Mouse (Mus musculus): Measurements from ENCODE around the gene Tmem179b. TPM values are rescaled to one million over a fixed set of nuclear protein-coding genes. Genes with fewer than 3 reads are reported as not detected.

The Tmem179b gene
- polyA plus RNA-seq, 1 experiment from 2014 or later = 69.7 TPM

DNA sequence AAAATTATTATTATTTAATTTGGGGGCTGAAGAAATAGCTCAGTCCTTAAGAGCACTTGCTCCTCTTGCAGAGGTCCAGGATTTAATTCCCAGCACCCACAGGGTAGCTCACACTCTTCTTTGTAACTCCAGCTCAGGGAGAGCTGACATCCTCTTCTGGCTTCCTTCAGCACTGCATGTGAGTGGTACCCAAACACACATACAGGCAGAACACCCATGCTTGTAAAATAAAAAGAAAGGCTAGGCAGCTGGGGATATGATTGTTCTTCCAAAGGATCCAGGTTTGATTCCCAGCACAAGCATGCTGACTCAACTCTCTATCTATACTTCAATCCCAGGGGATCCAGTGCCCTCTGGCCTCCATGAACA lies 24.7 kb upstream of the Tmem179b start:
- no peak for ATAC-seq (ENCODE audit: insufficient number of reproducible peaks, insufficient read depth, low FRiP score, low read depth)
- Histone ChIP-seq H3K9ac (ENCODE audit: low read length) (peak overlapping the region; percentile 70), H3K27me3 (ENCODE audit: control insufficient read depth, insufficient read depth, low read length) (no peaks in the 10 kb centered on the region), H3K27ac (replicated peaks in 1 of 2; ENCODE audit: control insufficient read depth in 1 of 2, insufficient read depth in 1 of 2, low read depth in 2 of 2, low read length in 2 of 2) (no peak overlapping the region), H3K36me3 (ENCODE audit: control insufficient read depth, insufficient read depth, low read length) (peaks cover 30% of the 10 kb centered on the region), H3K4me1 (ENCODE audit: control insufficient read depth in 2 of 2, insufficient read depth in 2 of 2, low read length in 2 of 2) (peaks cover 8 to 12% of the 10 kb centered on the region in 2 experiments), H3K4me3 (ENCODE audit: control insufficient read depth in 1 of 2, insufficient read depth in 1 of 2, low read depth in 1 of 2, low read length in 2 of 2) (peak overlapping the region in 1 of 2 experiments; percentile 51; a peak in 1 of 4 replicates), H3K9me3 (ENCODE audit: control insufficient read depth, low read length) (no peaks in the 10 kb centered on the region), H3K4me2 (ENCODE audit: low read length) (peak overlapping the region; percentile 82)

- ATAC-seq (ENCODE audit: insufficient number of reproducible peaks, insufficient read depth, low FRiP score, low read depth) = peak; percentile 77
- H3K9me3 ChIP-seq (ENCODE audit: control insufficient read depth, low read length) = no peaks in the 10 kb centered on the region
- peak within 1 kb of the TSS; percentile 70 for H3K9ac ChIP-seq (ENCODE audit: low read length)
- peak within 1 kb of the TSS; percentile 51 to 78 for H3K4me3 ChIP-seq (ENCODE audit: control insufficient read depth in 1 of 2, insufficient read depth in 1 of 2, low read depth in 1 of 2, low read length in 2 of 2)
- peaks cover 8 to 12% of the 10 kb centered on the region in 2 experiments for H3K4me1 ChIP-seq (ENCODE audit: control insufficient read depth in 2 of 2, insufficient read depth in 2 of 2, low read length in 2 of 2)
- no peaks in the 10 kb centered on the region for H3K27me3 ChIP-seq (ENCODE audit: control insufficient read depth, insufficient read depth, low read length)
- WGBS = 1% methylated on average over 25 of the region's 25 CpGs
- H3K36me3 ChIP-seq (ENCODE audit: control insufficient read depth, insufficient read depth, low read length) = peaks cover 35% of the 10 kb centered on the region
- peak within 1 kb of the TSS; percentile 39 to 66 for H3K27ac ChIP-seq (replicated peaks in 1 of 2; ENCODE audit: control insufficient read depth in 1 of 2, insufficient read depth in 1 of 2, low read depth in 2 of 2, low read length in 2 of 2)
- H3K4me2 ChIP-seq (ENCODE audit: low read length) = peak within 1 kb of the TSS; percentile 82
Measured at GRCm38 (mm10) chr19:8798264-8798946, 24.1 kb upstream of the Tmem179b start, which contains the start of gene Polr2g. TSS of gene Polr2g (minus strand) at chr19:8798577.

DNA sequence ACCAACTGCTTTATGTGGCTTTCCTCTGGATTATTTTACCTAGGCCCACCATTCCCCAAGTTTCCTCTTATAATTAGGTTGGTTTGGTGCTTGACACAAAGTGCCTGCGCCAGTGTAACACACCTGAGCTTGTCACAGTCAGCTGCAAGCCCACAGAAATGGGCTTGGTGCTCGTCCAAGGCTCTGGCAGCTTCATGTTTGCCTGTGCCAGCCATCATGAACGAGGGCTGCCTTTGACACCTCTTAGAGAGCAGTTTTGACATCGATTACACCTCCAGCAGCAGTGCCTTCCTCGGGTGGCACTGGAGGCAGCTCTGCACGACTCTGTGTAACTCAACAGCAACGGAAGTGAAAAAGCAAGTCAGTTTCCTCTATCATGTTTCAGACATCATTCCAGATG lies 15.9 kb upstream of the Tmem179b start:
- H3K4me1 ChIP-seq (ENCODE audit: control insufficient read depth in 2 of 2, insufficient read depth in 2 of 2, low read length in 2 of 2) = 0 out of 4 replicates have a peak, but pooled peaks cover 0 to 6% of the 10 kb centered on the region in 2 experiments
- H3K4me2 ChIP-seq (ENCODE audit: low read length) = no peak overlapping the region
- H3K27me3 ChIP-seq (ENCODE audit: control insufficient read depth, insufficient read depth, low read length) = no peaks in the 10 kb centered on the region
- H3K9me3 ChIP-seq (ENCODE audit: control insufficient read depth, low read length) = peaks cover 4% of the 10 kb centered on the region; the same call in 1 of the 2 replicates
- no peak overlapping the region for H3K9ac ChIP-seq (ENCODE audit: low read length)
- 74% methylated on average over 7 of the region's 7 CpGs for WGBS
- ATAC-seq (ENCODE audit: insufficient number of reproducible peaks, insufficient read depth, low FRiP score, low read depth) = no peak
- no peak overlapping the region for H3K4me3 ChIP-seq (ENCODE audit: control insufficient read depth in 1 of 2, insufficient read depth in 1 of 2, low read depth in 1 of 2, low read length in 2 of 2)
- H3K36me3 ChIP-seq (ENCODE audit: control insufficient read depth, insufficient read depth, low read length) = peaks cover 31% of the 10 kb centered on the region
- no peak overlapping the region for H3K27ac ChIP-seq (replicated peaks in 1 of 2; ENCODE audit: control insufficient read depth in 1 of 2, insufficient read depth in 1 of 2, low read depth in 2 of 2, low read length in 2 of 2)

GRCm38 (mm10) chr19:8789171-8789570 lies 14.9 kb upstream of the Tmem179b start:
- 0 out of 4 replicates have a peak, but pooled peaks cover 0 to 6% of the 10 kb centered on the region in 2 experiments for H3K4me1 ChIP-seq (ENCODE audit: control insufficient read depth in 2 of 2, insufficient read depth in 2 of 2, low read length in 2 of 2)
- H3K36me3 ChIP-seq (ENCODE audit: control insufficient read depth, insufficient read depth, low read length) = peaks cover 21% of the 10 kb centered on the region
- ATAC-seq (ENCODE audit: insufficient number of reproducible peaks, insufficient read depth, low FRiP score, low read depth) = no peak
- no peak overlapping the region for H3K4me3 ChIP-seq (ENCODE audit: control insufficient read depth in 1 of 2, insufficient read depth in 1 of 2, low read depth in 1 of 2, low read length in 2 of 2)
- 48% methylated on average over 1 of the region's 1 CpGs for WGBS
- H3K9ac ChIP-seq (ENCODE audit: low read length) = no peak overlapping the region
- no peak overlapping the region for H3K4me2 ChIP-seq (ENCODE audit: low read length)
- peaks cover 4% of the 10 kb centered on the region; the same call in 1 of the 2 replicates for H3K9me3 ChIP-seq (ENCODE audit: control insufficient read depth, low read length)
- no peak overlapping the region for H3K27ac ChIP-seq (replicated peaks in 1 of 2; ENCODE audit: control insufficient read depth in 1 of 2, insufficient read depth in 1 of 2, low read depth in 2 of 2, low read length in 2 of 2)
- no peaks in the 10 kb centered on the region for H3K27me3 ChIP-seq (ENCODE audit: control insufficient read depth, insufficient read depth, low read length)

GRCm38 (mm10) chr19:8788521-8788920 lies 14.3 kb upstream of the Tmem179b start:
- H3K4me1 ChIP-seq (ENCODE audit: control insufficient read depth in 2 of 2, insufficient read depth in 2 of 2, low read length in 2 of 2) = 0 out of 4 replicates have a peak, but pooled peaks cover 0 to 6% of the 10 kb centered on the region in 2 experiments
- 37% methylated on average over 3 of the region's 3 CpGs for WGBS
- H3K9me3 ChIP-seq (ENCODE audit: control insufficient read depth, low read length) = peaks cover 4% of the 10 kb centered on the region; the same call in 1 of the 2 replicates
- ATAC-seq (ENCODE audit: insufficient number of reproducible peaks, insufficient read depth, low FRiP score, low read depth) = no peak
- H3K36me3 ChIP-seq (ENCODE audit: control insufficient read depth, insufficient read depth, low read length) = peaks cover 18% of the 10 kb centered on the region
- no peak overlapping the region for H3K4me2 ChIP-seq (ENCODE audit: low read length)
- H3K9ac ChIP-seq (ENCODE audit: low read length) = no peak overlapping the region
- no peak overlapping the region for H3K27ac ChIP-seq (replicated peaks in 1 of 2; ENCODE audit: control insufficient read depth in 1 of 2, insufficient read depth in 1 of 2, low read depth in 2 of 2, low read length in 2 of 2)
- H3K27me3 ChIP-seq (ENCODE audit: control insufficient read depth, insufficient read depth, low read length) = no peaks in the 10 kb centered on the region
- no peak overlapping the region for H3K4me3 ChIP-seq (ENCODE audit: control insufficient read depth in 1 of 2, insufficient read depth in 1 of 2, low read depth in 1 of 2, low read length in 2 of 2)

DNA sequence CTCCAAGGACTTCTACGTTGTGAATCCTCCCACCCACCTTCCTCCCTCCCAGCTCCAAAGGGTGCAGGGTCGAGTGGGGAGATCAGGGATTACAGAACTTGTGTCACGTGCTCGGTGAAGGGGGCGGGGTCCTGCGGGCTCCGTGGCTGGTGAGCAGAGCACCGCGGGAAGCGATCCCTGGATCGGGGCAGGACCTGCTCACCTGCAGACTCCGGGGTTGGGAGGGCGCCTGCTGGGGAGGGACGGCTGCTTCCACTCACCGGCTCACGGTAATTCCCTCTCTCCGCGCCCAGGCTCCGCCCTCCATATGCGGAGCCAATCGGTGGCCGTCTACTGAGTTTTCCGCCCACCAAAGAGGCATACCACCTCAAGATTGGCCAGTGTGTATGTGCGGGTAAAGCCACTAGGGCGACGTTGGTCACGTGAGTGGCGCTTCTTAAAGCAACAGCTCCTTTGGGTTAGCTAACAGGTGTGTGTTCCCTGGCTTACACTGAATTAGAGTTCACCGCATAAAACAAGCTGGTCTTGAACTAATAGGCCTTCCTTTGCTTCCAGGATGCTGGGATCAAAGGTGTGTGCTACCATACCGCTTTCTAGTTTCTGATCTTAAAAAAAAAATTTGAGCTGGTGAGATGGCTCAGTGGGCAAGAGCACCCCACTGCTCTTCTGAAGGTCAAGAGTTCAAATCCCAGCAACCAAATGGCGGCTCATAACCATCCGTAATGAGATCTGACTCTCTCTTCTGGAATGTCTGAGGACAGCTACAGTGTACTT lies 11.9 kb upstream of the Tmem179b start, which contains the start of gene Taf6l:
TSS of gene Taf6l (minus strand) at position 410 of the 774 bp plus-strand sequence.
- under 1% methylated on average over 32 of the region's 32 CpGs for WGBS
- Histone ChIP-seq H3K27ac (replicated peaks in 1 of 2; ENCODE audit: control insufficient read depth in 1 of 2, insufficient read depth in 1 of 2, low read depth in 2 of 2, low read length in 2 of 2) (peak within 1 kb of the TSS; percentile 35 to 80; a peak in 3 of 4 replicates), H3K36me3 (ENCODE audit: control insufficient read depth, insufficient read depth, low read length) (peaks cover 26% of the 10 kb centered on the region), H3K9me3 (ENCODE audit: control insufficient read depth, low read length) (no peaks in the 10 kb centered on the region), H3K4me3 (ENCODE audit: control insufficient read depth in 1 of 2, insufficient read depth in 1 of 2, low read depth in 1 of 2, low read length in 2 of 2) (peak within 1 kb of the TSS; percentile 67 to 85), H3K9ac (ENCODE audit: low read length) (peak within 1 kb of the TSS; percentile 79), H3K4me2 (ENCODE audit: low read length) (peak within 1 kb of the TSS; percentile 86), H3K4me1 (ENCODE audit: control insufficient read depth in 2 of 2, insufficient read depth in 2 of 2, low read length in 2 of 2) (0 out of 4 replicates have a peak, but pooled peaks cover 0 to 6% of the 10 kb centered on the region in 2 experiments), H3K27me3 (ENCODE audit: control insufficient read depth, insufficient read depth, low read length) (no peaks in the 10 kb centered on the region)
- ATAC-seq (ENCODE audit: insufficient number of reproducible peaks, insufficient read depth, low FRiP score, low read depth) = peak; percentile 99

DNA sequence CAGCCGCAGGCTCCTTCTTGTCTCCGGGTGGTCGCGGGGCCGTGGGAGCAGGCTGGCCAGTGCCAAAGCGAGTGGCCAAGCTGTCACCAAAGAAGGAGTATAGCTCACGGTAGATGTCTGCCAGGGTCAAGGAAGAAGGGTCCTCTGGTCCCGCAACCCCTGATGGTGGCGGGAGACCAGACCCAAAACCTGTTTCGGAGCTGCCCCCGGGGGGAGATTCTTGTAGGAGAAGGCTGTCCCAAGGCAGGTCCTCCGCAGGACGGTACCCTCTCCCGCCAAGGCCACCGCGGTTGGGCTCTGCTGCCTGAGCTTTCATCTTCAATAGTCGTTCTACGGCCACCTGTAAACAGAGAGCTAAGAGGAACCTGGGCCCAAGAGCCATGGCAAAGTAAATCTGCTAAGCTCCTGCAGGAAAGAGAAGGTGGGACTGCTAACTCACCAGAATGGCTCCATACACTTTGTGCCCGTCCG lies 719 bp upstream of the Tmem179b start:
- H3K9ac ChIP-seq (ENCODE audit: low read length) = peak overlapping the region; percentile 95
- peak overlapping the region; percentile 98 for H3K4me2 ChIP-seq (ENCODE audit: low read length)
- H3K36me3 ChIP-seq (ENCODE audit: control insufficient read depth, insufficient read depth, low read length) = peaks cover 46% of the 10 kb centered on the region
- H3K27me3 ChIP-seq (ENCODE audit: control insufficient read depth, insufficient read depth, low read length) = no peaks in the 10 kb centered on the region
- peak overlapping the region; percentile 81 to 85 for H3K4me3 ChIP-seq (ENCODE audit: control insufficient read depth in 1 of 2, insufficient read depth in 1 of 2, low read depth in 1 of 2, low read length in 2 of 2)
- H3K9me3 ChIP-seq (ENCODE audit: control insufficient read depth, low read length) = no peaks in the 10 kb centered on the region
- peak overlapping the region; percentile 96 to 98 for H3K27ac ChIP-seq (replicated peaks in 1 of 2; ENCODE audit: control insufficient read depth in 1 of 2, insufficient read depth in 1 of 2, low read depth in 2 of 2, low read length in 2 of 2)
- 3% methylated on average over 20 of the region's 20 CpGs for WGBS
- 0 out of 2 replicates have a peak, but pooled peaks have one; percentile 2 for ATAC-seq (ENCODE audit: insufficient number of reproducible peaks, insufficient read depth, low FRiP score, low read depth)
- peaks cover 12 to 23% of the 10 kb centered on the region in 2 experiments for H3K4me1 ChIP-seq (ENCODE audit: control insufficient read depth in 2 of 2, insufficient read depth in 2 of 2, low read length in 2 of 2)
